Mouse (Mus musculus) CD4-positive helper T cell, adult 2 months (primary cell): ENCODE results near the gene Mylk.
"Not testable (repeated sequence)": the region's sequence is repeated elsewhere in the genome, so short reads cannot be mapped to it uniquely, and the experiment has no call there.

Source experiments
- DNase-seq: peaks from one replicate; pipeline ENCODE4 v3.0.0-alpha.2; 2012; ENCODE audit warnings: low read depth, missing footprints, low spot score

Mylk gene

GRCm38 (mm10) chr16:34745065-34745585 is at the start of gene Mylk:
TSS of gene Mylk (plus strand) at chr16:34745210.
- DNase-seq = no peak

DNA sequence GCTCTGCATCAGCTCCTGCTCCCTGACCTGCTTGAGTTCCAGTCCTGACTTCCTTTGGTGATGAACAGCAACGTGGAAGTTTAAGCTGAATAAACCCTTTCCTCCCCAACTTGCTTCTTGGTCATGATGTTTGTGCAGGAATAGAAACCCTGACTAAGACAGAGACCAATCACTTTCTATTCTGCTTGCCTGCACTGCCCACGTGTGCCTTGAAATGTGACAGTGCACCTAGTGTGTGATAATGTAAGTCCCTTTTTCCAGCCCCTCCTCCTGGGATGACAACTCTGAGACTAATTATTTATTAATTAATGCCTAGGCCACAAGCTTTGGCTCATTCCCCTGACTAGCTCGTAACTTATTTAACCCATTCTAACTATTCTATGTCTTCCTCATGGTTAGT is 46.3 kb upstream of the Mylk start:
- DNase-seq = not testable (repeated sequence)

GRCm38 (mm10) chr16:34700165-34700827 is 44.7 kb upstream of the Mylk start:
- DNase-seq = peak; percentile 62

- DNase-seq = no peak
These were observed 44.2 kb upstream of the Mylk start for GRCm38 (mm10) chr16:34700828-34701216.

GRCm38 (mm10) chr16:34706019-34706418 is 39.0 kb upstream of the Mylk start:
- no peak for DNase-seq

DNA sequence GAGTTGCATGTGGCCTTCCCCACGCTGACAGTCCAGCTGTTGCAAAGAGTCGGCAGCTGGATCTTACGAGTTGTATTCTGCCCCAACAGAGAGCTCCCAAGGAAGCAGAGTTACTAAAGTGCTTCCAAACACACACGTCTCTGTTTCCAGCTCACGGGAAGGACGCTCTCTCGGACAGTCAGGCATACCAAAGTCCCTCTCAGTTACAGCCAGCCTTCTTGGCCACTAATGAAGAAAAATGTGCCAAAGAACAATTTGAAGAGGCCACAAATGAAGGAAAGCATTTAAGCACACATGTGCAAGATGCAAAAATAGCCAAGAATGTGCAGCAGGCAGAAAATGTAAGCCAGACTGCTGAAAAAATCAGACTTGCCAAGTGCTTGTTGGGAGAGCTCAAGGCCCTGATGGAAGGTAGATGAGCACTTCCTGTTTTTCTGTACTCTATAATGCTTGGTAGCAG is 38.5 kb upstream of the Mylk start:
- DNase-seq = no peak

DNA sequence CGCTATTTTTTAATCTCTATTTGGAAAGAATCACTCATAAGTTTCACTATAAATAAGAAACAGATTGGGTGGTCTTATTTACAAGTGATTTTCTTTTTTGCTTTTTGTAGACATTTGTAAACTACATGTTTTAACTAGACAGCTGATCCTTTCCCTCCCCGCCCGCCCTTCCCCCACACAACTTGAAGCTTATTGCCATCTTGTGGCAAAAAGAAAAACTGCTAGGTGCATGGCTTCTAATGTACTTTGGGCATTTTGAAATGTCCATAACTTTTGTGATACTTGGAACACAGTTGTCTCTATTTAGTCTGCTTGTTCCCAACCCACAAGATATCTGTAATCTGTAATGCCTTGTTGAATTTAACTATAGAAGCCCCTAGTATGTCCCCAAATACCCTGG is 33.5 kb upstream of the Mylk start:
- peak; percentile 15 for DNase-seq

- no peak for DNase-seq
These were observed 19.9 kb upstream of the Mylk start for GRCm38 (mm10) chr16:34725156-34725555.

- not testable (repeated sequence) for DNase-seq
These were observed 16.4 kb upstream of the Mylk start for GRCm38 (mm10) chr16:34728610-34729009.

- DNase-seq = no peak
These were observed 15.6 kb upstream of the Mylk start for GRCm38 (mm10) chr16:34729371-34729770.

DNA sequence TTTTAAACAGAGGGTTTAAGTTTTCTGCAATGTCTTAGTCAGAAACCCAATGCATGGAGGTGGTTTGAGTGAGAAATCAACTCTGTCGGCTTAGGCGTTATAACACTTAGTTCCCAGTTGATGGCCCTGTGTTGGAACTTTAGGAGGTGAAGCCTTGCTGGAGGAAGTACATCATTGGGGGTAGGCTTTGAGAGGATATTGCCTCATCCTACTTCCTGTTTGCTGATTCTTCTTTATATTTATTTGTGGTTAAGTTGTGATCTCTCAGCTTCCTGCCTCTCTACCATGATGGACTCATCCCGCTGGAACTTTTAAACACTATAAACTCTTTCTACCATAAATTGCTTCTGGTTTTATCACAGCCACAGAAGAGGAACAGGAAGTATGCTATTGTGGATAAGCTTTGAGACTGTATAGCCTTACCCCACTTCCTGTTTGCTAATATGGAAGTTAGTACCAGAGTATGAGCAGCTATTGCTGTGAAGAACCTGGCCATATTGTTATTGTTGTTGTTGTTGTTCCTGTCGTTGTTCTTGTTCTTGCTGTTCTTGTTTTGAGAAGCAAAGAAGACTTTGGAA is 6.3 kb upstream of the Mylk start:
- no peak for DNase-seq

- DNase-seq = no peak
These were observed 2.1 kb upstream of the Mylk start for GRCm38 (mm10) chr16:34742930-34743329.

DNA sequence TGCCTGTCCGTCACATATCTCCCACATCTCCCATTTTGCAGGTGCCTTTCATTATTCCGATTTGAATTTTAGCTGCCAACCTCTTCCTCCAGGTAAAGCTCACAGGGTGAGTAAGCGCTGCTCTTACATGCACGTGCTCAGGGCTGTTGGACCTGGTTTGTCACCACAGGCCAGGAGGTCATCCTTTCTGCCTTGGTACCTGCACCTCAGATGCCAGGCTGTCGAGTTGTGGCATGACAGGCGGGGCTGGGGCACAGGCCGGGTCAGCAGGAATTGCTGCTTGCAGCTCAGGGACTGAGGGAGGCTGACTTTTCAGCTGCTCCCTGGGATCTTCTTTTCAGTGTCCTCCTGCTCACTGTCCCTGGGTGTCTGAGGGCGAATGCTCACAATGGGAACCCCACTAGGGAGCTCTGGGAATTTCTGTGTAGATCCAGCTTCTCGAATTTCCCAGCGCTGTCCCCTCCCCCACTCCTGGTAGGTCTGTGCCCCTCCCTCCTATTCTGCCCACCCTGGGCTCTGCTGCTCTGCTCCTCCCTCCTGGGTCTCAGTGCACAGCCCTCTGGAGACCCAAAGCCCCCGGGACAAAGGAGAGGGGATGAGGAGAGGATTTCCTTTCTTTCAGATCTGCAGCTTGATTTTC is 3.2 kb downstream of the Mylk start:
- no peak for DNase-seq

GRCm38 (mm10) chr16:34749536-34749935 is 4.5 kb downstream of the Mylk start:
- DNase-seq = no peak

DNA sequence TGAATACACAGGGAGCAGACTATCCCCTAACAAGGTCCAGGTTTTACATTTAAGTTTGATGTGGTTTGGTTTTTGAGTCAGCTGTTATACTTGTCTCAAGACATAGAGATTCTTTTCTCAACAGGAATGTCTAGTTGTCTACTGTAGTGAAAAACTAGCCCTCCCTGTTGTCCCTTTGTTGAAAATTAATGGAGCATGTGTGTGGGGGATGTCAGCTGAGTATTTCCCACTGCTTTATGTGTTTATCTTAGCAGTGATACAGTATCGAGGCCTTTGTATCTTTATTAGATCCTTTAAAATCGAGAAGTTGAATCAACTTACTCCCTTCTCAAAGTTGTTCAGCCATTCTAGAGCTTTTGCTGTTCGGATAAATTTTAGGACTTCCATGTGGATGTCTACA is 7.0 kb downstream of the Mylk start:
- DNase-seq = no peak

DNA sequence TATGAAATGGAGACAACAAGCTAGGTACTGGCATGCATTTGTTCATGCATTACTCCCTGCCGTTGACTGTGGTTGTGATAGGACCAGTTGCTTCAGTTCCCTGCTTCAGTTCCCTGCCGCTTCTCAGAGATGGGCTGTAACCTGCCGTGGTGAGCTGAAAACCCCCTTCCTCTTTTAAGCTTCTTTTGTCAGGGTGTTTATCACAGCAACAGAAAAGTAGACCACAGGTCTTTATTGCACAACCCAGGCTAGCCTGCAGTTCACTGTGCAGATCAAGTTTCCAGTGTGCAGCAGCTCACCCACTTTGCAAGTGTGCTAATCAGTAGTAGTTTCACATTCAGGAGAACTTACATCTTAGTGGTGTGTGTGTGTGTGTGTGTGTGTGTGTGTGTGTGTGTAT is 8.0 kb downstream of the Mylk start:
- DNase-seq = no peak

DNA sequence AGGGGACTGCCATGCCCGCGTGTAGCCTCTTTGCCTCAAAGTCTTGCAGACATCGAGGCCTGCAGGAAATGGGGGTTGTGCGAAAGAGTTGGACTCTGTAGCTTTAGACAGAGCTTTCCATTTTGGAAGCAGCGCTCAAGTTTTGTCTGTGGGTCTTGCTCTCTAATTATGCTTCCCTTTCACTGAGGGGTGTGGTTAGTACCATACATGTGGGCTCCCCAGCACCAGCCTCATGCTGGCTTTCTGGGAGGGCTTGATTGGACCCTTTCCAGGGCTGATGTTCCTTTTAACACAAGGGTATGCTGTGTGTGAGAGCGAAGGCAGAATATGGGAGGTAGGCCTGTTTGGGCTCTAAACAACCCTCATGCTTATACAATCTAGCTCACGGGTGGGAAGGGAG is 12.0 kb downstream of the Mylk start:
- DNase-seq = no peak

DNA sequence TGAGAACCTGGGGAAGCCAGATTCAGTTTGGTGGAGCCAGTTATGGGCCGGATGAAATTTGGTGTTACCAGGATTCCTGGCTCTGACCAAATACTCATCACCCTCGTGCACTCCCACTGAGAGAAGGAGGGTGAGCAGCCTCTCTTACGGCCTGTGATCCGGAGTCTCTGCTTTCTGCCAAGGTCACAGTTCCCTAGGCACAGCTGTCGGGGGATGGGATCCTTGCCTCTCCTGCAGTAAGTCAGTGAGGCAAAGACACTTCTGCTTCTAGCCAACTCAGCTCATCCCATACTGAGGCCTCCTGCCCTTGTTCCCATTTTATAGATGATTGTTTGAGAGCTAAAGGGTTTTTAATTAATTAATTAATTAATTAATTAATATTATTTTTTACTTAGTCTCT is 13.2 kb downstream of the Mylk start:
- DNase-seq = no peak

- DNase-seq = no peak
These were observed 19.1 kb downstream of the Mylk start for GRCm38 (mm10) chr16:34763959-34764591.

DNA sequence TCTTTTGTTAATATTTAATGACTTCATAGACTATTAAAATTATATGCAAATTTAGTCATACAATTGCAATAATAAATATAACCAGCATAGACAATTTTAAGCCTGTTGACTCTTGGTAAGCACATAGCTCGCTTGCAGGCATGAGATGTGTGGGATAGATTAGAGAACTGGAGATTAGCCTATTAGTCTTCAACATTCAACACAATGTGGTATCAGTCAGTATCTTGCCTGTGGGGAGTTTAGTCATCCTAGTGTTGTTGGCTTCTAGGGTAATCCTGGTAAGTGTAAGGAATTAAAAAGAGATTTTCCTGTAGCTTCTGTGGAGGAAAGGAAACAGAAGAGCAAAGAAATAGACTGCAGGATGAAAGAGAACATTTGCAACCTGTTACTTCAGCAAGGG is 20.7 kb downstream of the Mylk start:
- DNase-seq = no peak

GRCm38 (mm10) chr16:34766193-34766592 is 21.2 kb downstream of the Mylk start:
- no peak for DNase-seq

- DNase-seq = no peak
These were observed 22.4 kb downstream of the Mylk start for GRCm38 (mm10) chr16:34767443-34767842.
